Mouse (Mus musculus) retina, embryonic 14.5 days (tissue): ENCODE measurements around the gene Frmd5.

Experiments used
- DNase-seq: peaks from one replicate; pipeline ENCODE4 v3.0.0-alpha.2; 2015; ENCODE audit warnings: low spot score

The Frmd5 gene

DNA sequence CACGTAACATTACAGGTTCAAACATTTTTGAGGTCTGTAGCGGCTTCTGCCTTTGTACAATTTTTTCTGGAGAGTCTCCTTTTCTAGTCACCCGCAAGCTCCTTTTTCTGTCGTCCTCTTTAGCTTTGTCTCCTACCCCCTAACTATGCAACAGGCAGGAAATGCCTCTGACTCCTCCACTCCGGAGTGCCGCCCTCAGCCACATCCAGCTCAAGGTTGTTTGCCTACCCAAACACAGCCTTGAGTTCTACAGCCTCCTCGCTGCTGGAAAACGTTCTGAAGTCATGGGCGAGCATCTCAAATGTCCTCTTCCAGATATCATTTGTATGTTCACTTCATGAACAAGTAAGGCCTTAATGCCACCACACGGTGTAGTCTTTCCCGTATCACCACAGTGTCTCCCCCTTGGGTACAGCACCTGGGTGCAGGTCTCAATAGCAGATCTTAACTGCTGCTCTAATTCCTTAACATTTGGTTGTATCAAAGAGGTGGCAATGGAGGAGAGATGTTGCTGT lies 45.5 kb downstream of the Frmd5 start:
- no peak for DNase-seq

GRCm38 (mm10) chr2:121760646-121761045 lies 46.2 kb downstream of the Frmd5 start:
- no peak for DNase-seq

- no peak for DNase-seq
These were observed 48.6 kb downstream of the Frmd5 start for GRCm38 (mm10) chr2:121758258-121758657.

DNA sequence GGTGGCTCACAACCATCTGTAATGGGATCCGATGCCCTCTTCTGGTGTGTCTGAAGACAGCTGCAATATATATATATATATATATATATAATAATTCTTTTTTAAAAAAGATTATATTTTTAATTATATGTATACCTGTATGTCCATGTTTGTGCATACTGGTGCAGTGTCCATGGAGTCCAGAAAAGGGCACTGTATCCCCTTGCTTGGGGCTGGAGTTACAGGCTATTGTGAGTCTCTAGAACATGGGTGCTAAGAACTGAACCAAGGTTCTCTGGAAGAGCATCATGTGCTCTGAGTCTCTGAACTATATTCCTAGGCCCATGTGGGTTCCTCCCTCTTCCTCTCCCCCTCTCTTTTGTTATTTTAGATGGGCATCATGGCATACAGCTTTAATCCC lies 50.6 kb downstream of the Frmd5 start:
- no peak for DNase-seq

DNA sequence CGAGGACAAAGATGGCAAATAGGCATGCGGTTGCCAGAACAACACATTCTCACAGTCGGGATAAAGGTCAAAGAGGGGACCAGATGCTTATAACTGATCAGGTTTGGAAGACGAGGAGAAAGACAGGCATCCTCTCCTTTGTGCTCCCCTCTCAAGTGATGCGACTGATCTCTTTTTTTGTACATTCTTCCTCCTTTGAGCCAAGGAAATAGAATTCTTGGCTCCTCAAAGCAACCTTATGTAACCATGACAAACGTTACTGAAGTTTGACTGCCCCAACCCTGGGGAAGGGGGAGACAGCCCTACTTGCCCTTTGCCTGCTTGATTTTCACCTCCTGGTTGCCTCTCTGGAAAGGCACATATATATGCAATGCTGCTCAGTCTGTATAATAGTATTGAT lies 51.8 kb downstream of the Frmd5 start:
- DNase-seq, result no peak

DNA sequence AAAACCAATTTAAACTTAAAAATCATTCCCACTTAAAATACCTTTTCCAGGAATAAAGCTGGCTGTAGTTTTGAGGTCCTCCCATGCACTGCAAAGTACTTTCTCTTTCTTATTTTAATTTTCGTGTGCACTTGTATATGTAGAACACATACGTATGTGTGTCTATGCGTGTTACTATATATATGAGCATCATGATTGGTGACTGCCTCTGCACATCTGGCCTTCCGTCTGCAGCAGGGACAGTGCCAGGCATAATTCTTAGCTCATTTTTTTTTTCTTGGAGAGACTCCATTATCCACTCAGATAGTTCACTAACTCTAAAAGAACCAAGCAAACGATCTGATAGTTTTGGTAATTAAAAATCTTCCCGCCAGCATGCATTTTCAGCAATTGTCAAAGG lies 56.8 kb downstream of the Frmd5 start:
- DNase-seq, result no peak

- DNase-seq, result no peak
These were observed 65.7 kb downstream of the Frmd5 start for GRCm38 (mm10) chr2:121741151-121741550.

DNA sequence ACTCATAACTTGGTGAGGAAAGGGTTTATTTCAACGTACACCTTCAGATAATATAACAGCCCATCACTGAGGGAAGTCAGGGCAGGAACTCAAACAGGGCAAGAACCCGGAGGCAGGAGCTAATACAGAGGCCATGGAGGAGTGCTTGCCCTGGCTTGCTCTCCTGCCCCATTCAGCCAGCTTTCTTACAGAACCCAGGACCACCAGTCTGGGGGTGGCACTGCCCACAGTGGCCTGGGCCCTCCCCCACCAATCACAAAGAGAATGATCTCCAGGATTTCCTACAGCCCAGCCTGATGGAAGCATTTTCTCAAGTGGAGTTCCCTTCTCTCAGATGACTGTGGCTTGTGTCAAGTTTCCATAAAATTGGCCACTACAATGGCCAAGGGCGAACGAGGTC lies 67.5 kb downstream of the Frmd5 start:
- DNase-seq, result no peak

- DNase-seq, result no peak
These were observed 73.5 kb downstream of the Frmd5 start for GRCm38 (mm10) chr2:121733426-121733825.

DNA sequence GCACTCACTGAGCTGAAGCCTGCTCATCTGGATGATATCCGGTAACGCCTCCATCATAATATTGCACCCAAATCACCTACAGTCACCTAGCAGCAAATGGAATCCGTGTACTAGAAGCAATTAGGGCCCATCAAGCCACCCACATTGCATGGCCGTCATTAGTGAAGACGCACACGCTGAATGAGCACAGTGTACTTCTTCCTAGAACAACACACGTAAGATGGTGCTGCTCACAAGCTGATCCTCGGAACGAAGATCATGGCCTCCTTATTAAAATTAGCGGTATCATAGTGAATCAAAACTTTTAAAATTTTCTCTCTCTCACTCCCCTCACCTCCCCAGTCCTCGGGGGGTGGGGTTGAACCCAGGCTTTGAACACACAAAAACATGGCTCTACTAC lies 76.4 kb downstream of the Frmd5 start:
- no peak for DNase-seq

GRCm38 (mm10) chr2:121728907-121729575 lies 77.8 kb downstream of the Frmd5 start:
- no peak for DNase-seq

- DNase-seq, result no peak
These were observed 82.0 kb downstream of the Frmd5 start for GRCm38 (mm10) chr2:121724866-121725265.

- no peak for DNase-seq
These were observed 83.1 kb downstream of the Frmd5 start for GRCm38 (mm10) chr2:121723796-121724195.

DNA sequence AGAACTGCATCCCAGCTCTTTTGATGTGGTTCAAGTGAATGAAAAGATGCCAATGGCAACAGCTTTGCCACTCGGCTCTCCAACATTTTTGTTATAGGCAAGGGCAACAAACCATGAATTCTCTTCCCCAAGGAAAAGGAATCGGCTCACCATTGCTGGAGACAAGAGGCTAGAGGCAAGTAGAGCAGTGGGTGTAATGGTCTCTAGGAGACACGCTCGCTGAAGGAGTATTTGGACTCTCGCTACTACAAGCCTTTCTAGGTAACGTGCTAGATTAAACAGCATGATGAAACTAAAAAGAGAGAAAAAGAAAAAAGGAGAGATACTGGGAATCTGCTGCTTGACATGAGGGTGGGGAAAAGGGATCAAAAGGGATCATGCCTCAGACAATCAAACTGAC lies 87.9 kb downstream of the Frmd5 start:
- DNase-seq, result no peak

- DNase-seq, result peak; percentile 36
These were observed 89.8 kb downstream of the Frmd5 start for GRCm38 (mm10) chr2:121717133-121717532.

- DNase-seq, result no peak
These were observed 93.3 kb downstream of the Frmd5 start for GRCm38 (mm10) chr2:121713567-121713966.

DNA sequence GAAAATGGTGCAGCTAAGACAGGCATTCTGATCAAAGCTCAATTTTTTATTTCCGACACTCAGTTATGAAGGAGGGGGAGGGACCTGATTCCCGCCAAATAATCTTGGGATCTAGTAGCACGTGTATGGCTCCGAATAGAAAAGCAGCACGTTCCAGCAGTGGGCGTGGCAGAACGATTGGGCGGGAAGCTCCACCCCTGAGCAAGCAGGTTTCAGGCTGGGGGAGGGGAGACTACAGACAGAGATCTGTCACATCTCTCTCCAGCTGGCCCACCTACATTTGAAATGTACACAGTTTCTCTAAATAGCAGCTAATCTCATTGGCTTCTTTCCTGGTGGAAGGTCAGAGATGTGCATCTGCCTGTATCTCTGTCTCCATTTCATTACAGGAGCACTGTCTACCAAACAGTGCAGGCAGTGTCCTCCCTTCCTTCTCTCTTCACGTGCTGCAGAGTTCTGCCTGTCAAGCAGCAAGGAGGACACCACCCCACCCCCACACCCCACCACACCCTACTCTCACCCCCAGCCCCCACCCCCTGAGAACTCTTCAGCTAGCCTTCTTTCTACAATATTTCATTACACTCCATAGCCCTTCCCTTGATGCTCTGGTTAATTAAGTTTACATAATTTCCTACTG lies 95.0 kb downstream of the Frmd5 start:
- DNase-seq, result no peak

- no peak for DNase-seq
These were observed 97.8 kb downstream of the Frmd5 start for GRCm38 (mm10) chr2:121709096-121709495.

DNA sequence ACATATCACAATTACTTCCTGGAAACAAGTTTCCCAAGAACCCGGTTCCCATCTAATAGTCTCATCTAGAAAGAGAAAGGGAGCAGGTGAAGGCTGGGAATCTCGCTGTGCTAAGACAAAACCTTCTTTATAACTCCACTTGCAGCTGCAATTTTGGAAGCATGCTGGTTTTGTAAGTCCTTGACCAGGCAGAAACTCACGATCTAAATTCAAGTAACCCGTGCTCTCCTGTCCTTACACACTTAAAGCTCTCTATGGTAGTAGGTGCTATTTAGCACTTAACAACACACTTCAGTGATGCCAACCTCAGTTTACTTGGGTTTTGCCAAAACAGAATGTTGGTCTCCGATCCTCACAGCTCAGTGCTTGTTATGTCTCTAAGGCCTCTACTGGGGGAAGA lies 99.4 kb downstream of the Frmd5 start:
- no peak for DNase-seq

DNA sequence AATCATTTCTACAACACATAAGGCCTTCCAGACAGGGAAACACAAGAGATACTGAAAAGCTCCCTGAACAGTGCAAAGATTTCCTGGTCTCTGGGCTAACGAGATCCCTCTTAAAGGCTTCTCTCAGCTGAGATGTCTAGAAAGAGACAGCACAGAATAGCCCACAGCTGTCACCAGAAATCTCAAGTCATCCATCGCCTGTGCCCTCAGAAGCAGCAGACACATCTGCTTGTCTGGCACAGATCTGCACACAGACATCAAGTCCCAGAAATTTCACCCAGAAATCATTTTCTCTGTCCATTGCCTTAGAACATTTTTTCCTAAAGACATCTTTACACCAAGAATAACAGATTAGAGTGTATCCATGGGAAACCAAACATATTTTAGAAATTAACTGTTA lies 101.1 kb downstream of the Frmd5 start:
- peak; percentile 35 for DNase-seq

DNA sequence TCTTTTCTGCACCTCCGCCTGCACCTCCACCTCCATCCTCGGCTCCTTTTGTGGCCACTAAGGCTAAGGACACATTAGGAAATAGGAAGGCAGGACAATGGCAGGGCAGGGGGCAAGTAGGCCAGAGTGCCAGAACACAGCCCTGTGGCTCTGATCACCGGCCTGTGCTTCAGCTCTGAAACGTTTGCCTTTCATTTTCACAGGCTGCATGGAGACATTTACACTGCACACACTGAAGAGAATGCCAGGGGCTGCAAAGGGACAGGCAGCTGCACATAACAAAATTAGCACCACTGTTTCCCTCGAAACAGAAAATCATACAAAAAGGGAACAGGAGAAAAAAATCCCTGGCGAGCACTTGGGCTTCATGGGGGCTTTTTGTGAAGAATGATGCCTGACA lies 107.6 kb downstream of the Frmd5 start:
- DNase-seq, result no peak

DNA sequence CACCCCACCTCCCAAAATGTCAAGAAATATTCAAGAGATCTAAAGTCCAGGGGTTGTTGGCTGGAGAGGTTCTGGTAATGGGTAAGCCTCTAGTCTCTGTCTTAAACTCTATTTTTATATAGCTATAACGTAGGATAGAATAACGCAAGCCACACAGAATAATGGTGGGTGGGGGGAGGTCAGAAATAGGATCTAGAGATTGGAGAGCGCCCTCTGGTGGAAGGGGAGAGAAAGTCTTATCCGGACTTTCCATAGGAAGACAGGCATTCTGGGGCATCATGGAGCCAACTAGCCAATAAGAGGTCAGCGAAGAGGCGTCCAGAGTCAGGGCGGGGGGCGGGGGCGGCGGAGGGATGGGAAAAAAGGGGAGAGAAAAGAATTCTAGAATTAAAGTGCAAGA lies 111.5 kb downstream of the Frmd5 start:
- peak; percentile 25 for DNase-seq

DNA sequence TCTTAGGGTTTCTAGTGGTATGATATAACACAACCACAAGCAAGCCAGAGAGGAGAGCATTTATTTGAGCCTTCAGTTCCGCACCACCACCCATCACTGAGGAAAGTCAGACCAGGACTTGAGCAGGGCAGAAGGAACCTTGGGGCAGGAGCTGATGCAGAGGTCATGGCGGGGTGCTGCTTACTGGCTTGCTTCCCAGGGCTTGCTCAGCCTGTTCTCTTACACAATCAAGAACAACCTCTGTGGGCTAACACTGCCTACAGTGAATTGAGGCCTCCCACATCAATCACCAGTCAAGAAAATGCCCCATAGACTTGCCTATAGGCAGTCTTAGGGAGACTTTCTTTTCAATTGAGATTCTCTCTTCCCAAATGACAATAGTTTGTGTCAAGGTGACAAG lies 118.8 kb downstream of the Frmd5 start:
- DNase-seq, result no peak

- DNase-seq, result no peak
These were observed 123.3 kb downstream of the Frmd5 start for GRCm38 (mm10) chr2:121683606-121684005.
